Mouse (Mus musculus): Measurements from ENCODE around the gene Rnd2. TPM values are rescaled to one million over a fixed set of nuclear protein-coding genes. Genes with fewer than 3 reads are reported as not detected.

Rnd2 gene
- total RNA-seq, 1 experiment: 10.4 TPM

- peaks cover 10 to 21% of the 10 kb centered on the region in 2 experiments; a peak in 3 of 4 replicates for H3K4me1 ChIP-seq (ENCODE audit: control insufficient read depth in 2 of 2, insufficient read depth in 2 of 2, low read length in 2 of 2, poor library complexity in 1 of 2)
- no peak overlapping the region for H3K9ac ChIP-seq (ENCODE audit: insufficient read depth, low read depth, low read length, poor library complexity, severe bottlenecking)
- DNase-seq (ENCODE audit: low read depth, low spot score): no peak
- no peak for TF ChIP-seq ZNF384 (IDR thresholded peaks at IDR 0.05; ENCODE audit: low read depth, low read length)
- H3K36me3 ChIP-seq (ENCODE audit: control insufficient read depth, insufficient read depth, low read length, poor library complexity, severe bottlenecking): no peaks in the 10 kb centered on the region
- H3K27ac ChIP-seq (ENCODE audit: insufficient read depth, low read depth, low read length, poor library complexity, severe bottlenecking): no peak overlapping the region
- no peaks in the 10 kb centered on the region for H3K9me3 ChIP-seq (ENCODE audit: control insufficient read depth, insufficient read depth, low read depth, low read length)
- no peak overlapping the region for H3K4me3 ChIP-seq (ENCODE audit: insufficient read depth in 1 of 2, low read depth in 1 of 2, low read length in 2 of 2, poor library complexity in 1 of 2, severe bottlenecking in 1 of 2)
- in situ Hi-C loops (cut with MboI; ENCODE audit: low sequenced_read_pairs in 2 of 2, unreplicated experiment in 2 of 2): no loop called here
Observed at GRCm38 (mm10) chr11:101454702-101455101, 10.1 kb upstream of the Rnd2 start.

DNA sequence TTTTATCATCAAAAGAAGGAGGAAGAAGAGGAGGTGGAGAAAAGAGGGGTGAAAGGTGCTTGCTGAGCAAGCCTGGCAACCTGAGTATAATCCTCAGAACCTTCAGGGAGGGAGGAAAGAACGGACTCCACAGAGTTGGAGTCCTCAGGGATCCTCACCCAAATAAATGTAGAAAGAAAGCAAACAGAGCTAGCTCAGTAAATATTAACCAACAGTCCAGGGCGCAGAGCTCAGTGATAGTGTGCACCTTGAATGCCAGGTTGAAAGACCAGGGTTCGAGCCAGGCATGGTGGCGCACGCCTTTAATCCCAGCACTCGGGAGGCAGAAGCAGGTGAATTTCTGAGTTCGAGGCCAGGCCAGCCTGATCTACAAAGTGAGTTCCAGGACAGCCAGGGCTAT, 9.2 kb upstream of the Rnd2 start:
- DNase-seq (ENCODE audit: low read depth, low spot score): no peak
- H3K4me3 ChIP-seq (ENCODE audit: insufficient read depth in 1 of 2, low read depth in 1 of 2, low read length in 2 of 2, poor library complexity in 1 of 2, severe bottlenecking in 1 of 2): no peak overlapping the region
- H3K9ac ChIP-seq (ENCODE audit: insufficient read depth, low read depth, low read length, poor library complexity, severe bottlenecking): no peak overlapping the region
- TF ChIP-seq MAFK (IDR thresholded peaks at IDR 0.05; ENCODE audit: insufficient read depth, low read depth, low read length) (no peak), ZNF384 (IDR thresholded peaks at IDR 0.05; ENCODE audit: low read depth, low read length) (no peak), CHD2 (IDR thresholded peaks at IDR 0.05; ENCODE audit: low read depth, low read length) (no peak), HCFC1 (IDR thresholded peaks at IDR 0.05; ENCODE audit: borderline replicate concordance, insufficient read depth, low read length) (no peak), ZC3H11A (IDR thresholded peaks at IDR 0.05; ENCODE audit: borderline replicate concordance, low read depth, low read length) (no peak)
- no peaks in the 10 kb centered on the region for H3K9me3 ChIP-seq (ENCODE audit: control insufficient read depth, insufficient read depth, low read depth, low read length)
- in situ Hi-C loops (cut with MboI; ENCODE audit: low sequenced_read_pairs in 2 of 2, unreplicated experiment in 2 of 2): no loop called here
- no peak overlapping the region for H3K27ac ChIP-seq (ENCODE audit: insufficient read depth, low read depth, low read length, poor library complexity, severe bottlenecking)
- H3K36me3 ChIP-seq (ENCODE audit: control insufficient read depth, insufficient read depth, low read length, poor library complexity, severe bottlenecking): peaks cover 7% of the 10 kb centered on the region; the same call in 1 of the 2 replicates
- H3K4me1 ChIP-seq (ENCODE audit: control insufficient read depth in 2 of 2, insufficient read depth in 2 of 2, low read length in 2 of 2, poor library complexity in 1 of 2): peaks cover 10 to 26% of the 10 kb centered on the region in 2 experiments; a peak in 3 of 4 replicates

- Histone ChIP-seq H3K36me3 (ENCODE audit: control insufficient read depth, insufficient read depth, low read length, poor library complexity, severe bottlenecking) (peaks cover 23% of the 10 kb centered on the region), H3K27ac (ENCODE audit: insufficient read depth, low read depth, low read length, poor library complexity, severe bottlenecking) (no peak overlapping the region), H3K4me3 (ENCODE audit: insufficient read depth in 1 of 2, low read depth in 1 of 2, low read length in 2 of 2, poor library complexity in 1 of 2, severe bottlenecking in 1 of 2) (no peak overlapping the region), H3K9ac (ENCODE audit: insufficient read depth, low read depth, low read length, poor library complexity, severe bottlenecking) (no peak overlapping the region), H3K4me1 (ENCODE audit: control insufficient read depth in 2 of 2, insufficient read depth in 2 of 2, low read length in 2 of 2, poor library complexity in 1 of 2) (peaks cover 4 to 28% of the 10 kb centered on the region in 2 experiments; a peak in 3 of 4 replicates), H3K9me3 (ENCODE audit: control insufficient read depth, insufficient read depth, low read depth, low read length) (no peaks in the 10 kb centered on the region)
- in situ Hi-C loops (cut with MboI; ENCODE audit: low sequenced_read_pairs in 2 of 2, unreplicated experiment in 2 of 2): no loop called here
- DNase-seq (ENCODE audit: low read depth, low spot score): no peak
- TF ChIP-seq MAFK (IDR thresholded peaks at IDR 0.05; ENCODE audit: insufficient read depth, low read depth, low read length): no peak
- TF ChIP-seq ZC3H11A (IDR thresholded peaks at IDR 0.05; ENCODE audit: borderline replicate concordance, low read depth, low read length): no peak
- TF ChIP-seq HCFC1 (IDR thresholded peaks at IDR 0.05; ENCODE audit: borderline replicate concordance, insufficient read depth, low read length): no peak
- no peak for TF ChIP-seq CHD2 (IDR thresholded peaks at IDR 0.05; ENCODE audit: low read depth, low read length)
- TF ChIP-seq ZNF384 (IDR thresholded peaks at IDR 0.05; ENCODE audit: low read depth, low read length): no peak
Observed at GRCm38 (mm10) chr11:101457631-101458030, 7.2 kb upstream of the Rnd2 start.

DNA sequence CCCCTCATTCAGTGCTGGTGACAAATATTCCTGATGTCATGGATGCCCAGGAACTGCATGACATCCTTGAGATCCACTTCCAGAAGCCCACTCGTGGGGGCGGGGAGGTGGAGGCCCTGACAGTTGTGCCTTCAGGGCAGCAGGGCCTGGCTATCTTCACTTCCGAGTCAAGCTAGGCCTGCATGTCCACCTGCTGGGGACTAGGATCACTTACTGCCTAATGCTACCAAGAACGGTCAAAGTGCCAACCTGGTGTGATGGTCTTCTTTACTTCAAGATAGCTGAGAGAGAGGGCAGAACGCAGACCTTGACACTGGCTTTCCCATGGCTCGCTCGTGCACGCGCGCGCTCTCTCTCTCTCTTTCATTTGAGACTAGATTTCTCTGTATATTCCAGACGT, 6.6 kb upstream of the Rnd2 start:
- peaks cover 23% of the 10 kb centered on the region for H3K36me3 ChIP-seq (ENCODE audit: control insufficient read depth, insufficient read depth, low read length, poor library complexity, severe bottlenecking)
- no peaks in the 10 kb centered on the region for H3K9me3 ChIP-seq (ENCODE audit: control insufficient read depth, insufficient read depth, low read depth, low read length)
- H3K9ac ChIP-seq (ENCODE audit: insufficient read depth, low read depth, low read length, poor library complexity, severe bottlenecking): no peak overlapping the region
- H3K4me3 ChIP-seq (ENCODE audit: insufficient read depth in 1 of 2, low read depth in 1 of 2, low read length in 2 of 2, poor library complexity in 1 of 2, severe bottlenecking in 1 of 2): no peak overlapping the region
- H3K4me1 ChIP-seq (ENCODE audit: control insufficient read depth in 2 of 2, insufficient read depth in 2 of 2, low read length in 2 of 2, poor library complexity in 1 of 2): peaks cover 4 to 32% of the 10 kb centered on the region in 2 experiments; a peak in 3 of 4 replicates
- H3K27ac ChIP-seq (ENCODE audit: insufficient read depth, low read depth, low read length, poor library complexity, severe bottlenecking): no peak overlapping the region
- TF ChIP-seq ZNF384 (IDR thresholded peaks at IDR 0.05; ENCODE audit: low read depth, low read length) (no peak), MAFK (IDR thresholded peaks at IDR 0.05; ENCODE audit: insufficient read depth, low read depth, low read length) (no peak), CHD2 (IDR thresholded peaks at IDR 0.05; ENCODE audit: low read depth, low read length) (no peak), HCFC1 (IDR thresholded peaks at IDR 0.05; ENCODE audit: borderline replicate concordance, insufficient read depth, low read length) (no peak), ZC3H11A (IDR thresholded peaks at IDR 0.05; ENCODE audit: borderline replicate concordance, low read depth, low read length) (no peak)
- in situ Hi-C loops (cut with MboI; ENCODE audit: low sequenced_read_pairs in 2 of 2, unreplicated experiment in 2 of 2): no loop called here
- DNase-seq (ENCODE audit: low read depth, low spot score): no peak

GRCm38 (mm10) chr11:101459716-101460115, 5.1 kb upstream of the Rnd2 start:
- in situ Hi-C loops (cut with MboI; ENCODE audit: low sequenced_read_pairs in 2 of 2, unreplicated experiment in 2 of 2): no loop called here
- Histone ChIP-seq H3K4me1 (ENCODE audit: control insufficient read depth in 2 of 2, insufficient read depth in 2 of 2, low read length in 2 of 2, poor library complexity in 1 of 2) (peaks cover 9 to 39% of the 10 kb centered on the region in 2 experiments; a peak in 3 of 4 replicates), H3K9me3 (ENCODE audit: control insufficient read depth, insufficient read depth, low read depth, low read length) (no peaks in the 10 kb centered on the region), H3K4me3 (ENCODE audit: insufficient read depth in 1 of 2, low read depth in 1 of 2, low read length in 2 of 2, poor library complexity in 1 of 2, severe bottlenecking in 1 of 2) (peak overlapping the region; percentile 17 to 31; a peak in 1 of 4 replicates), H3K27ac (ENCODE audit: insufficient read depth, low read depth, low read length, poor library complexity, severe bottlenecking) (peak overlapping the region; percentile 59; the same call in 1 of the 2 replicates), H3K36me3 (ENCODE audit: control insufficient read depth, insufficient read depth, low read length, poor library complexity, severe bottlenecking) (peaks cover 23% of the 10 kb centered on the region), H3K9ac (ENCODE audit: insufficient read depth, low read depth, low read length, poor library complexity, severe bottlenecking) (peak overlapping the region; percentile 62)
- no peak for TF ChIP-seq MAFK (IDR thresholded peaks at IDR 0.05; ENCODE audit: insufficient read depth, low read depth, low read length)
- TF ChIP-seq ZC3H11A (IDR thresholded peaks at IDR 0.05; ENCODE audit: borderline replicate concordance, low read depth, low read length): no peak
- TF ChIP-seq ZNF384 (IDR thresholded peaks at IDR 0.05; ENCODE audit: low read depth, low read length): no peak
- TF ChIP-seq CHD2 (IDR thresholded peaks at IDR 0.05; ENCODE audit: low read depth, low read length): no peak
- no peak for TF ChIP-seq HCFC1 (IDR thresholded peaks at IDR 0.05; ENCODE audit: borderline replicate concordance, insufficient read depth, low read length)
- no peak for DNase-seq (ENCODE audit: low read depth, low spot score)

Measured in ES-E14 (cell line).